Mouse (Mus musculus) heart, postnatal 0 days (tissue): Measurements from ENCODE around the gene Cryba1. TPM values are rescaled to one million over a fixed set of nuclear protein-coding genes. Genes with fewer than 3 reads are reported as not detected.

Experiments used
- ATAC-seq: fragments of 200-750 bp; cut with Nextera tagmentation; 2 replicates; pipeline ENCODE4 v1.8.0; 2017; ENCODE audit warnings: low read depth, moderate number of reproducible peaks, moderate library complexity; ENCODE audit not compliant: insufficient read depth
- DNase-seq: peaks from one replicate; pipeline ENCODE4 v3.0.0-alpha.2; 2016; ENCODE audit warnings: low spot score
- H3K27ac ChIP-seq: fragments of 300-500 bp; sonication (generic); 2 replicates; pipeline ENCODE4 v1.5.1; 2014; ENCODE audit warnings: low read depth, mild to moderate bottlenecking
- H3K27me3 ChIP-seq: fragments of 300-500 bp; sonication (generic); 2 replicates; pipeline ENCODE4 v1.6.1; 2014; ENCODE audit warnings: low read length, mixed read lengths; ENCODE audit not compliant: control insufficient read depth, insufficient read depth
- H3K36me3 ChIP-seq: fragments of 300-500 bp; sonication (generic); replicated peaks from 2 replicates; pipeline ENCODE4 v1.6.1; 2014; ENCODE audit warnings: low read length, mixed read lengths; ENCODE audit not compliant: control insufficient read depth, insufficient read depth
- H3K4me1 ChIP-seq: fragments of 300-500 bp; sonication (generic); 2 replicates; pipeline ENCODE4 v1.6.1; 2014; ENCODE audit warnings: antibody characterized with exemption; ENCODE audit not compliant: control insufficient read depth, insufficient read depth
- H3K4me2 ChIP-seq: fragments of 300-500 bp; sonication (generic); 2 replicates; pipeline ENCODE4 v1.6.1; 2014; ENCODE audit warnings: low read depth, mild to moderate bottlenecking, low read length, moderate library complexity
- H3K4me3 ChIP-seq: fragments of 300-500 bp; sonication (generic); 2 replicates; pipeline ENCODE4 v1.5.1; 2014; ENCODE audit warnings: low read depth, low read length
- H3K9ac ChIP-seq: fragments of 300-500 bp; sonication (generic); replicated peaks from 2 replicates; pipeline ENCODE4 v1.6.1; 2014; ENCODE audit warnings: low read depth, low read length, mixed read lengths
- H3K9me3 ChIP-seq: fragments of 300-500 bp; sonication (generic); replicated peaks from 2 replicates; pipeline ENCODE4 v1.6.1; 2016; ENCODE audit warnings: low read length; ENCODE audit not compliant: control insufficient read depth
- CTCF ChIP-seq: IDR thresholded peaks from 2 replicates; pipeline ENCODE4 v1.5.1; 2016; ENCODE audit warnings: antibody characterized with exemption, control low read depth, low read depth
- EP300 ChIP-seq: IDR thresholded peaks from 2 replicates; pipeline ENCODE4 v1.6.1; 2016; ENCODE audit warnings: antibody characterized with exemption, low read depth
- WGBS: fragments of 180-500 bp; shearing (Covaris S2); extraction: QIAGEN DNeasy Blood & Tissue Kit; methylation state at CpG from one replicate; pipeline ENCODE4 v1.1.7; 2014; 5-methylcytosine and 5-hydroxymethylcytosine counted together
- polyA plus RNA-seq: library from polyadenylated mRNA; unstranded; fragments of >200 nt; fragmentation: Nextera tagmentation; extraction: Ambion mirVana; gene quantifications from 2 replicates; pipeline ENCODE4 v1.2.1, GENCODE M21; 2015
- total RNA-seq: library from RNA; depleted of rRNA; stranded (reverse); fragments of >200 nt; gene quantifications from 2 replicates; pipeline ENCODE4 v1.2.3, GENCODE M21; 2014; ENCODE audit warnings: low replicate concordance; rRNA removed

The Cryba1 gene
- total RNA-seq: not detected in 2 replicates
- polyA plus RNA-seq: not detected in 2 replicates

DNA sequence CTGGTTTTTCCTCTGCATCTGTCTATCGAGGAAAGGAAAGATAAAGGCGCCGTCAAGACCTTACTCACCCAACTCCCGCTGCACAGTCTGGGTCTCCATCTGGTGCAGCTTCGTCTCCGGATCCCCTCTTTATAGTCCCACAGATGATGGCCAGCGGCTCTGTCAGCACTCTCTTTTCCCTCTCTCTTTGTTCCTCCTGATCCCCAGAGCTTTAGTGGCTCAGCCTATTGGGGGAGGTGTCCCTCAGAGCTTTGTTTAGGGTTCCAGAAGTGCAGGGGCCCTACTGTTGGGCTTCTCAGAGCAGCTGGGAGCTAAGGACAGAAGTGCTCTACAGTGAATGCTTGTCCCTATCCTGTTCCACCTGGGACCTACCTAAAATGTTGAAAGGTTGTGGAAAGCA lies at the start of gene Cryba1:
Cryba1 (minus strand) TSS at position 101 of the 400 bp plus-strand sequence.
- Histone ChIP-seq H3K36me3 (no peaks in the 10 kb centered on the region), H3K9ac (no peak within 1 kb of the TSS), H3K4me1 (no peaks in the 10 kb centered on the region), H3K27ac (no peak within 1 kb of the TSS), H3K4me3 (no peak within 1 kb of the TSS), H3K27me3 (no peaks in the 10 kb centered on the region), H3K9me3 (no peaks in the 10 kb centered on the region), H3K4me2 (no peak within 1 kb of the TSS)
- no peak for ATAC-seq
- TF ChIP-seq EP300 (no peak), CTCF (no peak)
- WGBS: 46% methylated on average over 7 of the region's 7 CpGs
- no peak for DNase-seq

DNA sequence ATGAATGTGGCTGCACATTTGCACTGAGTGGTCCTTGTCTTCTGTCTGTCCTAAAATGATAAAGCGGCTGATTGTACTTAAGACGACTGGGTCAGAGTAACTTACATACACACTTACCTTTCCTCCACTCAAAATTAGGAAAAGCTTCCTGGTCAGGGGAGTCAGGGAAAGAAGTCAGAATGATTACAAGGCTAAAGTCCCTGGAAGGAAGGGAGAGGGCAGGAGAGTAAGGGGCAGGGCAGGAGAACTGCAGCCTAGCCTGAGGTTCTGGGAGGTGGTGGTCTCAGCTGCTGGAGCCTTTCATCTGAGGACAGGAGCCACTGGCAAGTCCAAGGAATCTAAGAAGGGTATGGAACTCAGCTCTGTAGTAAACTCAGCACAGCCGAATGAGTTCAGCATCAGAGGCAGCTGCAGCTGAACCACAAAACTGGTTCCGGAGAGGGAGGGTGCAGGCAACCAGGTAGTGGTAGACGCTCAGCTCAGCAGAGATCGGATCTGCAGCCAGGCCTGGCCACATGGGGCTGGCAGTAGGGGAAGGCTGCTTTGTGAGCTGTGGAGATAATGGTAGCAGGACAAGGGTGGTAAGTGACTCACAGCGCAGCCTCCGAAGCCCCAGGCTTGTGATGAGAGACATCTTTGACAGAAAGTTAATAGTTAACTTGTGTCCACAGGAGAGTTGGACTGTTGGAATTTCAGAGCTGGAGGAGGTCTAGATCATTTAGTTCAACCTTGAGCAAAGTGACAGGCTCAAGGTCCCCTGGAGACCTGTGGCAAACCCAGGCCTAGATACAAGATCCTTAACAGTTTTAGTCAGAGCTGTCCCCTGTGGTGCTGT lies 47.0 kb upstream of the Cryba1 start:
- H3K4me1 ChIP-seq: 0 out of 2 replicates have a peak, but pooled peaks cover 10% of the 10 kb centered on the region
- no peak overlapping the region for H3K4me3 ChIP-seq
- H3K9ac ChIP-seq: no peak overlapping the region
- no peaks in the 10 kb centered on the region for H3K9me3 ChIP-seq
- H3K27me3 ChIP-seq: no peaks in the 10 kb centered on the region
- H3K36me3 ChIP-seq: no peaks in the 10 kb centered on the region
- WGBS: 58% methylated on average over 8 of the region's 8 CpGs
- no peak overlapping the region for H3K4me2 ChIP-seq
- no peak overlapping the region for H3K27ac ChIP-seq
- no peak for ATAC-seq
- DNase-seq: no peak
- TF ChIP-seq CTCF: no peak
- TF ChIP-seq EP300: no peak

DNA sequence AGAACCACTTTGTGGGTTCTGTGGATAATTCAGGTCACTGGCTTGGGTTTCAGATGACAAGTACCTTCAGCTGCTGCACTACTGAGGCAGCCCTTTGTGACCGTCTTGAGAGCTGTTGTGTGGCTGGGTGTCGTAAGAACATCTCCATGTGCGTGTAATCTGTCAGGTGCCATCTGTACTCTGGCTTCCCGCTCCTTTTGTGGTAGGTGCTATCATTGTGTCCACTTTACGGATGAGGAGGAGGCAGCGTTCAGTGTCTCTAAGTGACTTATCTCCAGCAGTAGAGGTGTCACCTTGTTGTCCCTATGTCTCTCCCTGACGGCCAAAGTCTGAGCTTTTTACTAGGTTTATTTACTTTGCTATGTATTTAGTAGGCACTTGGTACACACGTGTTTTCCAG lies 45.3 kb upstream of the Cryba1 start:
- Histone ChIP-seq H3K27me3 (no peaks in the 10 kb centered on the region), H3K27ac (no peak overlapping the region), H3K4me2 (no peak overlapping the region), H3K36me3 (no peaks in the 10 kb centered on the region), H3K4me3 (no peak overlapping the region), H3K9ac (no peak overlapping the region), H3K9me3 (no peaks in the 10 kb centered on the region), H3K4me1 (peaks cover 21% of the 10 kb centered on the region)
- ATAC-seq: no peak
- no peak for TF ChIP-seq CTCF
- TF ChIP-seq EP300: no peak
- WGBS: 75% methylated on average over 8 of the region's 8 CpGs
- DNase-seq: no peak

DNA sequence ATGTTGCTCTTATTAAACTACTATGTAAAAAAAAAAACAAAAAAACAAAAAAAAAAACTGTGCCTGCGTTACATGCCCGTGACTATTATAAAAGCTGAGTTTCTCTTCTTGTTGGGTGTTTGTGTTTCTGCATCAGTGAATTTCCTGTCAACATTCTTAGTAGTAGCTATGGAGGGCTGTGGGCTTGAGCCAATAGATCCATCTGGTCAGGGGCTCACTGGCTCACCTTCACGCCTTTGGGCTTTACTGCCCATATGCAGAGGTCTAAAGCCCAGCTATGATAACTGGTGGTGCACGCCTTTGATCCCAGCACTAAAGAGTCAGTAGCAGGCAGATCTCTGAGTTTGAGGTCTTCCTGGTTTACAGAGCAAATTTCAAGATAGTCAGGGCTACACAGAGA lies 44.4 kb upstream of the Cryba1 start:
- no peak for DNase-seq
- no peaks in the 10 kb centered on the region for H3K36me3 ChIP-seq
- H3K4me1 ChIP-seq: peaks cover 21% of the 10 kb centered on the region

DNA sequence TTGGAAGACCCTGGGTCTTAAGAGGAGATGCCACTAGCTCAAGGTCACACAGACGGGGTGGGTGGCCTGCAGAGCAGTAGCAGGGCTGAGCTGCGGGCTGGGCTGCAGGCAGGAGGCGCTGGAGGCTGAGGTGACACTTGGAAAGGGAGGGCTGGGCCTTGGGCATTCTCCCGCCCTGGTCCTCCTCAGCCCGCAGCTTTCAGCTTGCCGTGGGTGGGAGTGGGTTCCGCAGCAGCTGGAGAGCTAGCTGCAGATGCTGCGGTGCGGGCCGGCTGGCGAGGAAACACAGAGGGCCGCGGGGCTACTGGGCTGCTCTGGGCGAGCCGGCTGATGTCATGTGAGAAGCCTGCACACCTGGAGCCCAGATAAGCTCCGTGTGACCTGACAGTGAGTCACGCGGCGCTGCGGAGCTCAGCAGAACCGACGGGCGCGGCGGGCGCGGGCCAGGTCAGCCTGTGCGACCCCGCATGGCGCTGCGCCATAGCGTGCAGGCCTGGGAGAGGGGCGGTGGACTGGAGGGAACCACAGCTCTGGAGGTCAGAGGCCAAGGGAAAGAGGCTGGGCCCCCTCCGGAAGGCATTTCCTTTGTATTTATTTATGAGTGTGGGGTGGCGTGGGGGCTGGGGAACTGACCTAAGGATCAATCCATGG lies 41.4 kb upstream of the Cryba1 start:
- TF ChIP-seq CTCF (peak; percentile 65), EP300 (peak; percentile 63)
- Histone ChIP-seq H3K27me3 (no peaks in the 10 kb centered on the region), H3K27ac (peak overlapping the region; percentile 88), H3K4me2 (peak overlapping the region; percentile 77), H3K36me3 (no peaks in the 10 kb centered on the region), H3K9me3 (no peaks in the 10 kb centered on the region), H3K9ac (peak overlapping the region; percentile 54), H3K4me3 (peak overlapping the region; percentile 48), H3K4me1 (peaks cover 25% of the 10 kb centered on the region)
- ATAC-seq (peak; percentile 65), DNase-seq (peak; percentile 44)
- 3% methylated on average over 35 of the region's 35 CpGs for WGBS

More for the DNA sequence above, 44.4 kb upstream of the Cryba1 start:
- Histone ChIP-seq H3K4me2 (no peak overlapping the region), H3K9me3 (no peaks in the 10 kb centered on the region), H3K27me3 (no peaks in the 10 kb centered on the region), H3K9ac (no peak overlapping the region), H3K27ac (no peak overlapping the region), H3K4me3 (no peak overlapping the region)
- WGBS: 75% methylated on average over 4 of the region's 4 CpGs
- ATAC-seq: no peak
- no peak for TF ChIP-seq EP300
- no peak for TF ChIP-seq CTCF
